Mouse (Mus musculus): ENCODE results near the gene Gm5142.

- TF ChIP-seq CEBPB (IDR thresholded peaks at IDR 0.05; ENCODE audit: insufficient read depth, poor library complexity, severe bottlenecking) (no peak), POLR2A (IDR thresholded peaks at IDR 0.05; ENCODE audit: insufficient read length, low read depth) (no peak), REST (IDR thresholded peaks at IDR 0.05; ENCODE audit: insufficient read depth, insufficient read length) (no peak), MYOD1 (IDR thresholded peaks at IDR 0.05; ENCODE audit: control insufficient read depth in 1 of 3, insufficient read length in 2 of 3, low read depth in 2 of 3) (no peak), POLR2AphosphoS2 (IDR thresholded peaks at IDR 0.05; ENCODE audit: insufficient read length, low read depth) (no peak), E2F4 (IDR thresholded peaks at IDR 0.05; ENCODE audit: insufficient read depth) (no peak), MYOG (IDR thresholded peaks at IDR 0.05; ENCODE audit: control insufficient read depth in 1 of 3, insufficient read depth in 1 of 3, insufficient read length in 2 of 3, low read depth in 2 of 3) (no peak), TCF3 (IDR thresholded peaks at IDR 0.05; ENCODE audit: insufficient read length, low read depth) (no peak), TCF12 (IDR thresholded peaks at IDR 0.05; ENCODE audit: insufficient read depth, poor library complexity, severe bottlenecking) (no peak), MAX (IDR thresholded peaks at IDR 0.05; ENCODE audit: low read depth) (no peak), USF1 (IDR thresholded peaks at IDR 0.05; ENCODE audit: low read depth) (no peak), SRF (IDR thresholded peaks at IDR 0.05; ENCODE audit: control insufficient read depth, insufficient read length, low read depth) (no peak)
Observed at GRCm38 (mm10) chr14:59155589-59155988, 23.0 kb downstream of the Gm5142 start.

All from myocyte (in vitro differentiated cells).